Mouse (Mus musculus) R1 (cell line): ENCODE results near the gene 2410004B18Rik.

Source experiments
- DNase-seq: peaks from one replicate; pipeline ENCODE4 v3.0.0-alpha.2; 2018; ENCODE audit warnings: low read depth, low spot score

2410004B18Rik gene

GRCm38 (mm10) chr3:145937505-145938404, at the start of gene 2410004B18Rik:
Gene 2410004B18Rik (plus strand): TSS chr3:145938014.
- peak; percentile 90 for DNase-seq

- no peak for DNase-seq
Measured at GRCm38 (mm10) chr3:145890346-145891132, 47.3 kb upstream of the 2410004B18Rik start.

- DNase-seq = no peak
Measured at GRCm38 (mm10) chr3:145892451-145892850, 45.4 kb upstream of the 2410004B18Rik start.

- DNase-seq = no peak
Measured at GRCm38 (mm10) chr3:145894131-145894530, 43.7 kb upstream of the 2410004B18Rik start.

GRCm38 (mm10) chr3:145897749-145898148, 40.1 kb upstream of the 2410004B18Rik start:
- no peak for DNase-seq

- DNase-seq = no peak
Measured at GRCm38 (mm10) chr3:145899832-145900231, 38.0 kb upstream of the 2410004B18Rik start.

- no peak for DNase-seq
Measured at GRCm38 (mm10) chr3:145903530-145903929, 34.3 kb upstream of the 2410004B18Rik start.

- DNase-seq = peak; percentile 67
Measured at GRCm38 (mm10) chr3:145904850-145905776, 32.7 kb upstream of the 2410004B18Rik start.

- no peak for DNase-seq
Measured at GRCm38 (mm10) chr3:145906582-145906981, 31.2 kb upstream of the 2410004B18Rik start.

GRCm38 (mm10) chr3:145912512-145912911, 25.3 kb upstream of the 2410004B18Rik start:
- no peak for DNase-seq

- peak; percentile 28 for DNase-seq
Measured at GRCm38 (mm10) chr3:145913263-145913662, 24.6 kb upstream of the 2410004B18Rik start.

- DNase-seq = peak; percentile 65
Measured at GRCm38 (mm10) chr3:145913942-145914341, 23.9 kb upstream of the 2410004B18Rik start.

GRCm38 (mm10) chr3:145916374-145916773, 21.4 kb upstream of the 2410004B18Rik start:
- no peak for DNase-seq

- no peak for DNase-seq
Measured at GRCm38 (mm10) chr3:145916826-145917225, 21.0 kb upstream of the 2410004B18Rik start.

GRCm38 (mm10) chr3:145922019-145922854, 15.6 kb upstream of the 2410004B18Rik start, which contains the start of gene Bcl10:
Gene Bcl10 (plus strand): TSS chr3:145922804.
- no peak for DNase-seq

GRCm38 (mm10) chr3:145922971-145923370, 14.8 kb upstream of the 2410004B18Rik start:
- DNase-seq = no peak

- DNase-seq = peak; percentile 99
Measured at GRCm38 (mm10) chr3:145923874-145924577, 13.8 kb upstream of the 2410004B18Rik start.

- peak; percentile 87 for DNase-seq
Measured at GRCm38 (mm10) chr3:145924649-145925337, 13.0 kb upstream of the 2410004B18Rik start.

- DNase-seq = no peak
Measured at GRCm38 (mm10) chr3:145925506-145925905, 12.3 kb upstream of the 2410004B18Rik start.
